9 mouse cellular contexts compared by ENCODE assay signal in genomic region chr6:127870345-127871324, GRCm38 (mm10). TPM values are rescaled to one million over a fixed set of nuclear protein-coding genes. Genes with fewer than 3 reads are reported as not detected.
DNase-seq lines count a peak whose midpoint lies in the region; ATAC-seq and TF ChIP-seq lines count a peak whose summit lies in the region.
"Had no signal": no experiment of that assay in that cellular context is flagged by ENCODE, and none has a peak within 500 bp of the region (broad histone marks: within the 10 kb centered on the region; RNA-seq: fewer than 3 reads in every experiment).

No protein-coding gene starts in this region.

- no peaks in the 10 kb centered on the region for H3K4me1 ChIP-seq in forebrain, embryonic 11.5 days (replicated peaks; ENCODE audit: control insufficient read depth, insufficient read depth, low read length)
- no peaks in the 10 kb centered on the region for H3K4me1 ChIP-seq in forebrain, embryonic 14.5 days (ENCODE audit: control insufficient read depth, insufficient read depth, low read length)
- H3K4me1 ChIP-seq in midbrain, embryonic 11.5 days (ENCODE audit: control insufficient read depth, insufficient read depth, low read length) = no peaks in the 10 kb centered on the region
- H3K4me1 ChIP-seq in midbrain, embryonic 14.5 days (ENCODE audit: control insufficient read depth, insufficient read depth, low read length) = no peaks in the 10 kb centered on the region
- no peaks in the 10 kb centered on the region for H3K4me1 ChIP-seq in stomach, postnatal 0 days (replicated peaks; ENCODE audit: control insufficient read depth, insufficient read depth)
- H3K4me1 ChIP-seq: liver, embryonic 13.5 days had no signal

- H3K9ac ChIP-seq in forebrain, embryonic 11.5 days (ENCODE audit: low read length) = no peak overlapping the region
- H3K9ac ChIP-seq in forebrain, embryonic 14.5 days (ENCODE audit: low read length) = no peak overlapping the region
- H3K9ac ChIP-seq in midbrain, embryonic 11.5 days (ENCODE audit: low read length) = no peak overlapping the region
- H3K9ac ChIP-seq in midbrain, embryonic 14.5 days (replicated peaks; ENCODE audit: low read length) = no peak overlapping the region
- H3K9ac ChIP-seq in stomach, postnatal 0 days (ENCODE audit: low read length) = no peak overlapping the region
- H3K9ac ChIP-seq: liver, embryonic 13.5 days had no signal

- no peaks in the 10 kb centered on the region for H3K36me3 ChIP-seq in forebrain, embryonic 11.5 days (ENCODE audit: control insufficient read depth, insufficient read depth, low read length)
- H3K36me3 ChIP-seq in forebrain, embryonic 14.5 days (ENCODE audit: control insufficient read depth, insufficient read depth, low read length) = no peaks in the 10 kb centered on the region
- H3K36me3 ChIP-seq in midbrain, embryonic 11.5 days (ENCODE audit: control insufficient read depth, insufficient read depth, low read length) = no peaks in the 10 kb centered on the region
- no peaks in the 10 kb centered on the region for H3K36me3 ChIP-seq in midbrain, embryonic 14.5 days (ENCODE audit: control insufficient read depth, insufficient read depth, low read length)
- H3K36me3 ChIP-seq in stomach, postnatal 0 days (ENCODE audit: control insufficient read depth, insufficient read depth, low read length) = no peaks in the 10 kb centered on the region
- H3K36me3 ChIP-seq: liver, embryonic 13.5 days had no signal

- peak; percentile 14; the same call in 1 of the 2 replicates for TF ChIP-seq CTCF in stomach, postnatal 0 days (IDR thresholded peaks at IDR 0.05; ENCODE audit: low read depth)

- no peaks in the 10 kb centered on the region for H3K27me3 ChIP-seq in forebrain, embryonic 11.5 days (ENCODE audit: control insufficient read depth, insufficient read depth, low read length)
- no peaks in the 10 kb centered on the region for H3K27me3 ChIP-seq in forebrain, embryonic 14.5 days (replicated peaks; ENCODE audit: control insufficient read depth, insufficient read depth, low read length)
- no peaks in the 10 kb centered on the region for H3K27me3 ChIP-seq in midbrain, embryonic 11.5 days (ENCODE audit: control insufficient read depth, insufficient read depth, low read length)
- no peaks in the 10 kb centered on the region for H3K27me3 ChIP-seq in midbrain, embryonic 14.5 days (ENCODE audit: control insufficient read depth, insufficient read depth, low read length)
- H3K27me3 ChIP-seq in stomach, postnatal 0 days (ENCODE audit: control insufficient read depth, insufficient read depth, low read length) = no peaks in the 10 kb centered on the region
- H3K27me3 ChIP-seq: liver, embryonic 13.5 days had no signal

- no peak overlapping the region for H3K4me3 ChIP-seq in forebrain, embryonic 11.5 days (ENCODE audit: low read depth, low read length)
- no peak overlapping the region for H3K4me3 ChIP-seq in forebrain, embryonic 14.5 days (ENCODE audit: low read depth, low read length)
- no peak overlapping the region for H3K4me3 ChIP-seq in midbrain, embryonic 11.5 days (ENCODE audit: low read depth, low read length)
- H3K4me3 ChIP-seq in midbrain, embryonic 14.5 days (replicated peaks; ENCODE audit: low read depth, low read length) = no peak overlapping the region
- no peak overlapping the region for H3K4me3 ChIP-seq in stomach, postnatal 0 days (ENCODE audit: low read depth, low read length)
- H3K4me3 ChIP-seq: liver, embryonic 13.5 days had no signal

- no peak for ATAC-seq in forebrain, embryonic 11.5 days (replicated peaks; ENCODE audit: low FRiP score)
- no peak for ATAC-seq in forebrain, embryonic 14.5 days
- ATAC-seq in midbrain, embryonic 11.5 days (ENCODE audit: low FRiP score) = no peak
- ATAC-seq in midbrain, embryonic 14.5 days (ENCODE audit: low FRiP score, low TSS enrichment) = no peak
- peak; percentile 40; the same call in 1 of the 2 replicates for ATAC-seq in stomach, postnatal 0 days (ENCODE audit: low FRiP score, low TSS enrichment)
- no peak for ATAC-seq in erythroblast, adult 5-6 weeks (replicated peaks; ENCODE audit: low FRiP score, poor library complexity, severe bottlenecking)

- no peak for TF ChIP-seq EP300 in stomach, postnatal 0 days (optimal IDR thresholded peaks at IDR 0.05)

- no peak overlapping the region for H3K27ac ChIP-seq in forebrain, embryonic 11.5 days (ENCODE audit: low read depth, low read length)
- no peak overlapping the region for H3K27ac ChIP-seq in forebrain, embryonic 14.5 days (ENCODE audit: low read depth, low read length)
- H3K27ac ChIP-seq in midbrain, embryonic 11.5 days (ENCODE audit: low read depth, low read length) = no peak overlapping the region
- no peak overlapping the region for H3K27ac ChIP-seq in midbrain, embryonic 14.5 days (replicated peaks; ENCODE audit: low read depth, low read length)
- peak overlapping the region; percentile 35; the same call in 1 of the 2 replicates for H3K27ac ChIP-seq in stomach, postnatal 0 days (replicated peaks)
- H3K27ac ChIP-seq: liver, embryonic 13.5 days had no signal

- H3K9me3 ChIP-seq in forebrain, embryonic 11.5 days (ENCODE audit: control insufficient read depth, low read length) = no peaks in the 10 kb centered on the region
- no peaks in the 10 kb centered on the region for H3K9me3 ChIP-seq in forebrain, embryonic 14.5 days (replicated peaks; ENCODE audit: control insufficient read depth, low read length)
- peaks cover 4% of the 10 kb centered on the region; the same call in 1 of the 2 replicates for H3K9me3 ChIP-seq in midbrain, embryonic 11.5 days (ENCODE audit: control insufficient read depth, low read length)
- H3K9me3 ChIP-seq in midbrain, embryonic 14.5 days (ENCODE audit: control insufficient read depth, low read length) = no peaks in the 10 kb centered on the region
- H3K9me3 ChIP-seq in stomach, postnatal 0 days (ENCODE audit: control insufficient read depth, low read length) = no peaks in the 10 kb centered on the region
- H3K9me3 ChIP-seq: liver, embryonic 13.5 days had no signal

- WGBS in forebrain, embryonic 11.5 days = 72% methylated on average over 12 of the region's 12 CpGs
- WGBS in forebrain, embryonic 14.5 days = 69% methylated on average over 12 of the region's 12 CpGs
- WGBS in midbrain, embryonic 11.5 days = 78% methylated on average over 12 of the region's 12 CpGs
- 84% methylated on average over 12 of the region's 12 CpGs for WGBS in midbrain, embryonic 14.5 days
- WGBS in stomach, postnatal 0 days = 49% methylated on average over 12 of the region's 12 CpGs

- no peak overlapping the region for H3K4me2 ChIP-seq in forebrain, embryonic 11.5 days (ENCODE audit: low read depth, low read length, severe bottlenecking)
- H3K4me2 ChIP-seq in forebrain, embryonic 14.5 days (ENCODE audit: low read length) = no peak overlapping the region
- H3K4me2 ChIP-seq in midbrain, embryonic 11.5 days = no peak overlapping the region
- H3K4me2 ChIP-seq in midbrain, embryonic 14.5 days (ENCODE audit: low read length) = no peak overlapping the region
- no peak overlapping the region for H3K4me2 ChIP-seq in stomach, postnatal 0 days (replicated peaks; ENCODE audit: low read depth)
- H3K4me2 ChIP-seq: liver, embryonic 13.5 days had no signal

- DNase-seq in forebrain, embryonic 11.5 days (ENCODE audit: low spot score) = peak; percentile 59
- no peak for DNase-seq in forebrain, embryonic 14.5 days (ENCODE audit: low spot score)
- peak; percentile 79 for DNase-seq in midbrain, embryonic 11.5 days (ENCODE audit: low spot score, missing footprints)
- no peak for DNase-seq in midbrain, embryonic 14.5 days
- peak; percentile 77 for DNase-seq in hindlimb bud, embryonic 11.5 days (ENCODE audit: extremely low spot score, low read depth, low spot score)
- peak; percentile 31 for DNase-seq in stomach, postnatal 0 days (ENCODE audit: low spot score)
- no peak for DNase-seq in layer of hippocampus, adult 11-12 months (ENCODE audit: low spot score)
- DNase-seq: liver, embryonic 13.5 days had no signal

RNA-seq across cellular contexts. Expression of gene Tspan11, which starts 16.8 kb away (rescaled TPM):
- polyA plus RNA-seq in forebrain, embryonic 11.5 days (2014; fragmentation: Nextera tagmentation; extraction: Ambion mirVana) = 6.4 and 9.7 TPM in 2 replicates
- 9.8 and 10.5 TPM in 2 replicates for polyA plus RNA-seq in forebrain, embryonic 14.5 days (2014; fragmentation: Nextera tagmentation; extraction: Ambion mirVana)
- polyA plus RNA-seq in midbrain, embryonic 11.5 days (2014; fragmentation: Nextera tagmentation; extraction: Ambion mirVana) = 10.8 and 13.3 TPM in 2 replicates
- polyA plus RNA-seq in midbrain, embryonic 14.5 days (2014; fragmentation: Nextera tagmentation; extraction: Ambion mirVana) = 5.0 and 8.4 TPM in 2 replicates
- polyA plus RNA-seq in stomach, postnatal 0 days (2015; fragmentation: Nextera tagmentation; extraction: Ambion mirVana) = 2.3 and 2.4 TPM in 2 replicates
- total RNA-seq in erythroblast, adult 5-6 weeks (2015; ENCODE audit: low replicate concordance) = not detected in 2 replicates
- total RNA-seq in erythroblast, adult 5-6 weeks (2017; ENCODE audit: low replicate concordance) = 2.9 TPM in 1 of 2 replicates, not detected in the other

Comparison
In these comparisons a context has a peak if more than half of its experiments do, and no peak if none do; other contexts are left out.
1. DNase-seq: peak in forebrain, embryonic 11.5 days (single experiment), midbrain, embryonic 11.5 days (single experiment), hindlimb bud, embryonic 11.5 days (single experiment) and stomach, postnatal 0 days (single experiment); none in forebrain, embryonic 14.5 days (single experiment), midbrain, embryonic 14.5 days (single experiment) and layer of hippocampus, adult 11-12 months (single experiment).